Mouse (Mus musculus): ENCODE results near the gene Exoc7.

Exoc7 gene

DNA sequence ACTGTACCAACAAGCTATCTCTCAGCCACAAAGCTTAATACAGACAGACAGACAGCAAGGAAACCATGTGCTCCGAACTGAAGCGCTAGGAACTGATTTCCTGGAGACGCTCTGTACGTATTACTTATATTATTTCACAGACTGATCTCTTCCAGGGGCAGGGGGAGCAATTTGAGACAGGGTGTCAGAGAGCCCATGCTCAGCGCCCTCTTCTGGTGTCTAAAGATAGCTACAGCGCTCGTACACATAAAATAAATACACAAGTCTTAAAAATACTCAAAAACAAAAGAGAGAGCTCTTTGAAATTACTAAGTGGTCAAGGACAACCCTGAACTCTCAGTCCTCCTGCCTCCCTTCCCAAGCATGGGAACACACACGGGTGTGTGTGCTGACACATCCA is 39.4 kb downstream of the Exoc7 start:
- H3K9me3 ChIP-seq (ENCODE audit: low read length): no peaks in the 10 kb centered on the region
- peaks cover 44% of the 10 kb centered on the region for H3K4me1 ChIP-seq (replicated peaks; ENCODE audit: low read depth, low read length)
- TF ChIP-seq POU5F1 (IDR thresholded peaks at IDR 0.05; ENCODE audit: borderline replicate concordance, low read length) (no peak), CTCF (conservative IDR thresholded peaks at IDR 0.05; ENCODE audit: low read length) (peak; percentile 58)
- no peaks in the 10 kb centered on the region for H3K27me3 ChIP-seq (ENCODE audit: insufficient read depth, low read length)
- H3K36me3 ChIP-seq (ENCODE audit: insufficient read depth, low read length): peaks cover 96% of the 10 kb centered on the region
- H3K4me3 ChIP-seq (replicated peaks; ENCODE audit: low read length): no peak overlapping the region

GRCm38 (mm10) chr11:116265850-116266249 is 41.2 kb downstream of the Exoc7 start:
- H3K4me3 ChIP-seq (replicated peaks; ENCODE audit: low read length): no peak overlapping the region
- H3K9me3 ChIP-seq (ENCODE audit: low read length): no peaks in the 10 kb centered on the region
- H3K4me1 ChIP-seq (replicated peaks; ENCODE audit: low read depth, low read length): peaks cover 28% of the 10 kb centered on the region
- no peak for TF ChIP-seq POU5F1 (IDR thresholded peaks at IDR 0.05; ENCODE audit: borderline replicate concordance, low read length)
- no peak for TF ChIP-seq NANOG (IDR thresholded peaks at IDR 0.05; ENCODE audit: borderline replicate concordance, low read length)
- TF ChIP-seq CTCF (conservative IDR thresholded peaks at IDR 0.05; ENCODE audit: low read length): no peak
- H3K27me3 ChIP-seq (ENCODE audit: insufficient read depth, low read length): no peaks in the 10 kb centered on the region
- peaks cover 99% of the 10 kb centered on the region for H3K36me3 ChIP-seq (ENCODE audit: insufficient read depth, low read length)

DNA sequence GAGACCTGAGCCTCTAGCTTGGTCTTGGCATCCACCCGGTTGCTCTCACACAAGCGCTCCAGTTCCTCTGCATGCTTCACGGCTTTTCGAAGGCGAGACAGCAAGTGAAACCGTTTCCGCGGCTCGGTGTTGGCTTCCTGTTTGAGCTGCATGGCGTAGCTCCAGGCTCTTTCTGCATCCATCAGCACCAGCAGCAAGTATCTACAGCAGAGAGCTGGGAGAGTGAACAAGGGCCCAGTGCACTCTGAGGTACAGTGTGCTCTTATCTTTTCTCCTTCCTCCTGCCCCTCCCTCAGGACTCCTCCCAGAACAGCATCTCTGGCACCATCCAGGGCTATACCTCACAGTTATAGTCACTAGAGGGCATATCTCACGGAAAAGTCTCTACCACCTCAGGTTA is 41.7 kb downstream of the Exoc7 start:
- Histone ChIP-seq H3K36me3 (ENCODE audit: insufficient read depth, low read length) (peaks cover 99% of the 10 kb centered on the region), H3K27me3 (ENCODE audit: insufficient read depth, low read length) (no peaks in the 10 kb centered on the region), H3K9me3 (ENCODE audit: low read length) (no peaks in the 10 kb centered on the region), H3K4me3 (replicated peaks; ENCODE audit: low read length) (no peak overlapping the region), H3K4me1 (replicated peaks; ENCODE audit: low read depth, low read length) (peaks cover 24% of the 10 kb centered on the region)
- no peak for TF ChIP-seq NANOG (IDR thresholded peaks at IDR 0.05; ENCODE audit: borderline replicate concordance, low read length)
- TF ChIP-seq CTCF (conservative IDR thresholded peaks at IDR 0.05; ENCODE audit: low read length): no peak
- TF ChIP-seq POU5F1 (IDR thresholded peaks at IDR 0.05; ENCODE audit: borderline replicate concordance, low read length): no peak

DNA sequence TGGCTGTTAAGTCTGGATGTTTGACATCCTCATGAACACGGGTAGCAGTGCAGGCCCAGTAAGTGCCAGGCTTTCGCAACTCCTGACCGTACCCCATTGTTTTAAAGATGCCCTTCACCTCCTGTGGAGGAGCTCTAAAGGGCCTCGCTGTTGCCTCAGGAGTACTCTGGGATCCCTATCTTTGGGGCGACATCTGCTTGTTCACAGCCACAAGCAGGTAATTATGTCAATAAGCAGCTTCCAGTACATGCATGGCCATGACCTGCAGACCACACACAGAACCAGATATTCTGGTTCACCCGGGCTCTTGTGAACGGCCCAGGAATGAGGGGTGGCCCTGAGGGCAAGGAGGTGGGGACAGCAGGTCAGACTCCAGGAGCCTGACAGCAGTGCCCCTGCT is 46.8 kb downstream of the Exoc7 start:
- H3K27me3 ChIP-seq (ENCODE audit: insufficient read depth, low read length): no peaks in the 10 kb centered on the region
- peaks cover 8% of the 10 kb centered on the region for H3K4me1 ChIP-seq (replicated peaks; ENCODE audit: low read depth, low read length)
- peaks cover 93% of the 10 kb centered on the region for H3K36me3 ChIP-seq (ENCODE audit: insufficient read depth, low read length)
- no peak for TF ChIP-seq NANOG (IDR thresholded peaks at IDR 0.05; ENCODE audit: borderline replicate concordance, low read length)
- H3K4me3 ChIP-seq (replicated peaks; ENCODE audit: low read length): no peak overlapping the region
- H3K9me3 ChIP-seq (ENCODE audit: low read length): no peaks in the 10 kb centered on the region

GRCm38 (mm10) chr11:116259461-116259860 is 47.6 kb downstream of the Exoc7 start:
- Histone ChIP-seq H3K9me3 (ENCODE audit: low read length) (no peaks in the 10 kb centered on the region), H3K4me1 (replicated peaks; ENCODE audit: low read depth, low read length) (peaks cover 8% of the 10 kb centered on the region), H3K36me3 (ENCODE audit: insufficient read depth, low read length) (peaks cover 93% of the 10 kb centered on the region), H3K27me3 (ENCODE audit: insufficient read depth, low read length) (no peaks in the 10 kb centered on the region), H3K4me3 (replicated peaks; ENCODE audit: low read length) (no peak overlapping the region)
- TF ChIP-seq NANOG (IDR thresholded peaks at IDR 0.05; ENCODE audit: borderline replicate concordance, low read length): no peak
- no peak for TF ChIP-seq CTCF (conservative IDR thresholded peaks at IDR 0.05; ENCODE audit: low read length)
- no peak for TF ChIP-seq POU5F1 (IDR thresholded peaks at IDR 0.05; ENCODE audit: borderline replicate concordance, low read length)

DNA sequence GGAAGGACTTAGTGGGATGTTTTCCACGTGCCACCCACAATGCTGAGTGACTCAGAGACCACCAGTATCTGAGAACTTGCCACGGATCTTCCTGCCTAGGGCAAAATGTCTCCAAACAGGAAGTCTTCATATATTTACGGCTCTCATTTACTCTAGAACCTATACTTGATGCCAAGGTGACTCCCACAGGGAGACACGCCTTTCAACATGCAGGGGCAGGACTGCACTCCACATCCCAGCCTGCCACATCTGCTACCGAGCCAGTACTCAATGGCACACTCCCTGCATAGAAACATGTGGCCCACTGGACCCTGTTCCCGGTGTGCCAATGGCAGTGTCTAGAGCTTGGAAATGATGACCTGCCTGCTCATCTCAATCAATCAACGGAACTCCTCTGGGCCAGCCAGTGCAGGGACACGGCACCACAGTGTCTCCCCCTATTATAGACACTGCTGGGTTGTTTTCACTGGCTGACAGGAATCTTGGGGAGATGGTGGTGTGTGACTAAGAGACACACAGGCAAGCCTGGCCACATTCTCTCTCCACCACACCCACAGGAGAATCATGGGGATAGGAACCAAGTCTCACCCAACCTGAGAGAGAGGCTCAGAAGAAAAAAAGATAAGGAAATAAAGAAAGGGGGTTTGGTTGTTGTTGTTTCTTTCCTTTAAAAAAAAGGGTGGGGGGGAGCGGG is 50.9 kb downstream of the Exoc7 start:
- no peaks in the 10 kb centered on the region for H3K9me3 ChIP-seq (ENCODE audit: low read length)
- peaks cover 94% of the 10 kb centered on the region for H3K36me3 ChIP-seq (ENCODE audit: insufficient read depth, low read length)
- peaks cover 6% of the 10 kb centered on the region for H3K4me1 ChIP-seq (replicated peaks; ENCODE audit: low read depth, low read length)
- no peak overlapping the region for H3K4me3 ChIP-seq (replicated peaks; ENCODE audit: low read length)
- H3K27me3 ChIP-seq (ENCODE audit: insufficient read depth, low read length): no peaks in the 10 kb centered on the region
- TF ChIP-seq POU5F1 (IDR thresholded peaks at IDR 0.05; ENCODE audit: borderline replicate concordance, low read length) (no peak), CTCF (conservative IDR thresholded peaks at IDR 0.05; ENCODE audit: low read length) (no peak), NANOG (IDR thresholded peaks at IDR 0.05; ENCODE audit: borderline replicate concordance, low read length) (no peak)

DNA sequence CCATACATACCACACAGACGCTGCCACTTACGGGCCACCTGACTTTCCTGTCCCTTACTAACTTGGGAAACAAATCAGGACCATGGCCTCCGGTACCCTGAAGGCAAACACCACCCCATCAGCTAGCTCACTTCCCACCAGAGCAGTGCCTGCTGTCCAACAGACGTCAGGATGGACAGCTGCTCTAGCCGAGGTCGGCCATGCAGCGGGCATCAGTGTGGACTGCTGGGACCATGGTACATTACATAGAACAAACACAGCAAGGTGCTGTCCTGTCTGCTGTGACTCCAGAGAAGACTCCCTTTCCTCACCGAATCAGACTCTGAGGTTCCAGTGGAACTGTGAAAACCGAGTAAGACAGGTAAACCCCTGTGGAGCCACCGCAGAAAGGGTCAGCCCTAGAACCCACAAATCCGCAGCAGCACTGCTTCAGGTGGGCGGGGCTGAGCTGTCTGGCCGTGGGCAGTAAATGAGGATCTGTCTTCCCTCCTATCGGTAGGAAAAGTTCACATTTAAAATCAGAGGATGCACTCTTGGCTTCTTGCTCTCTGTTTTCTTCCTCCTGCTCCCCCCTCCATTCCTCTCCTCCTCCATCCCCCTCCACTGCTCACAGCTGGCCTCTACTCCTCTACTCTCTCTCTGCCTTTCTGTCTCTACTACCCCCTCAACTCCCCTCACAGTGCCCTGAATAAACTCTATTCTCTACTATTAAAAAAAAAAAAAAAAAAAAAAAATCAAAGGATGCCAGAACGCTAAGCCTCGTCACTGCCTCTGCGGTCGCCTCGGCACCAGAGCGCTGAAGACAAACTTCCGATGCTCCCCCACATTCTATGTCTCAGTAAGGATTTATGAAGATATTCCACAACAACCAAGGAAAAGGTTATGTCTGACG is 51.7 kb downstream of the Exoc7 start:
- Histone ChIP-seq H3K4me1 (replicated peaks; ENCODE audit: low read depth, low read length) (peaks cover 6% of the 10 kb centered on the region), H3K9me3 (ENCODE audit: low read length) (no peaks in the 10 kb centered on the region), H3K4me3 (replicated peaks; ENCODE audit: low read length) (no peak overlapping the region), H3K27me3 (ENCODE audit: insufficient read depth, low read length) (no peaks in the 10 kb centered on the region), H3K36me3 (ENCODE audit: insufficient read depth, low read length) (peaks cover 94% of the 10 kb centered on the region)
- TF ChIP-seq NANOG (IDR thresholded peaks at IDR 0.05; ENCODE audit: borderline replicate concordance, low read length) (no peak), POU5F1 (IDR thresholded peaks at IDR 0.05; ENCODE audit: borderline replicate concordance, low read length) (no peak), CTCF (conservative IDR thresholded peaks at IDR 0.05; ENCODE audit: low read length) (no peak)

DNA sequence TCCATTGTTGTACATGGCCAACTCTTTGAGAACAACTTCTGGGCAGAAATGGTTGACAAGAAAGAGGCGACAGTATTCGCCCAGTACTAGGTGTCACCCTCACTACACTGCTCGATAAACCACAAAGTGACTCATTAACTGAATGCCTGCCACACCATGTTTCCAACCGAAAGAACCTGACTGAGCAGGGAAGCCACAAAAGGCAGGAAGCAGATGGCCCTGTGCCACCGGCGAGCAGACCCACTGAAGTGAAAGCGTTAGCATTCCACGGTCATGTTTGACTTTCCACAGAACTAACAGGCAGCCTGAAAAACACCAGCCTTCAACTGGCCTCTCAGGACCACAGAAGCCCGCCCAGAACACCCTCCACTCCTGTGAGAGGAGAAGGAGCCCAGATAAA is 52.4 kb downstream of the Exoc7 start:
- Histone ChIP-seq H3K9me3 (ENCODE audit: low read length) (no peaks in the 10 kb centered on the region), H3K36me3 (ENCODE audit: insufficient read depth, low read length) (peaks cover 94% of the 10 kb centered on the region), H3K4me1 (replicated peaks; ENCODE audit: low read depth, low read length) (peaks cover 6% of the 10 kb centered on the region), H3K4me3 (replicated peaks; ENCODE audit: low read length) (no peak overlapping the region), H3K27me3 (ENCODE audit: insufficient read depth, low read length) (no peaks in the 10 kb centered on the region)
- TF ChIP-seq NANOG (IDR thresholded peaks at IDR 0.05; ENCODE audit: borderline replicate concordance, low read length): no peak
- no peak for TF ChIP-seq CTCF (conservative IDR thresholded peaks at IDR 0.05; ENCODE audit: low read length)
- TF ChIP-seq POU5F1 (IDR thresholded peaks at IDR 0.05; ENCODE audit: borderline replicate concordance, low read length): no peak

All from E14TG2a.4 (cell line).